Mouse (Mus musculus) thymus, adult 2 months (tissue): ENCODE data around the gene Fbxo31. TPM values are rescaled to one million over a fixed set of nuclear protein-coding genes. Genes with fewer than 3 reads are reported as not detected.

Source experiments
- DNase-seq: peaks from one replicate; pipeline ENCODE4 v3.0.0; 2021
- H3K27ac ChIP-seq: fragments of 200-500 bp; 2 replicates; pipeline ENCODE4 v1.5.1; 2012; ENCODE audit warnings: low read length, control low read depth; ENCODE audit not compliant: control insufficient read depth, insufficient read depth
- H3K27me3 ChIP-seq: fragments of 200-500 bp; 2 replicates; pipeline ENCODE4 v1.6.1; 2012; ENCODE audit warnings: mild to moderate bottlenecking, low read length, moderate library complexity, mixed read lengths; ENCODE audit not compliant: control insufficient read depth, insufficient read depth
- H3K36me3 ChIP-seq: fragments of 200-500 bp; 2 replicates; pipeline ENCODE4 v1.6.1; 2012; ENCODE audit warnings: mild to moderate bottlenecking, low read length, moderate library complexity; ENCODE audit not compliant: control insufficient read depth, insufficient read depth
- H3K4me1 ChIP-seq: fragments of 200-500 bp; replicated peaks from 2 replicates; pipeline ENCODE4 v1.6.1; 2012; ENCODE audit warnings: low read length; ENCODE audit not compliant: control insufficient read depth, insufficient read depth
- H3K4me3 ChIP-seq: fragments of 200-500 bp; 2 replicates; pipeline ENCODE4 v1.5.1; 2012; ENCODE audit warnings: mild to moderate bottlenecking, low read length, control low read depth, moderate library complexity; ENCODE audit not compliant: control insufficient read depth, insufficient read depth
- CTCF ChIP-seq: fragments of 200-500 bp; IDR thresholded peaks from 2 replicates; pipeline ENCODE4 v1.5.1; 2012; ENCODE audit warnings: mild to moderate bottlenecking, control low read depth, low read length, moderate library complexity, borderline replicate concordance; ENCODE audit not compliant: control insufficient read depth, poor library complexity, insufficient read depth; ENCODE audit errors: extremely low read depth
- POLR2A ChIP-seq: fragments of 200-500 bp; IDR thresholded peaks from 2 replicates; pipeline ENCODE4 v1.6.1; 2012; ENCODE audit warnings: mild to moderate bottlenecking, low read length, control low read depth, moderate library complexity; ENCODE audit not compliant: control insufficient read depth, poor library complexity, insufficient read depth; ENCODE audit errors: extremely low read depth
- WGBS: fragments of 180-500 bp; shearing (Covaris S2); methylation state at CpG from one replicate; pipeline ENCODE4 v1.1.7; 2018; 5-methylcytosine and 5-hydroxymethylcytosine counted together
- polyA plus RNA-seq: library from polyadenylated mRNA; depleted of rRNA; stranded (reverse); fragments of >200 nt; gene quantifications from 2 replicates; pipeline ENCODE4 v1.2.3, GENCODE M21; 2012

The Fbxo31 gene
- polyA plus RNA-seq, 1 experiment = 39.8 TPM

- DNase-seq = no peak
Measured at GRCm38 (mm10) chr8:121580465-121580864, 1.9 kb upstream of the Fbxo31 start.

DNA sequence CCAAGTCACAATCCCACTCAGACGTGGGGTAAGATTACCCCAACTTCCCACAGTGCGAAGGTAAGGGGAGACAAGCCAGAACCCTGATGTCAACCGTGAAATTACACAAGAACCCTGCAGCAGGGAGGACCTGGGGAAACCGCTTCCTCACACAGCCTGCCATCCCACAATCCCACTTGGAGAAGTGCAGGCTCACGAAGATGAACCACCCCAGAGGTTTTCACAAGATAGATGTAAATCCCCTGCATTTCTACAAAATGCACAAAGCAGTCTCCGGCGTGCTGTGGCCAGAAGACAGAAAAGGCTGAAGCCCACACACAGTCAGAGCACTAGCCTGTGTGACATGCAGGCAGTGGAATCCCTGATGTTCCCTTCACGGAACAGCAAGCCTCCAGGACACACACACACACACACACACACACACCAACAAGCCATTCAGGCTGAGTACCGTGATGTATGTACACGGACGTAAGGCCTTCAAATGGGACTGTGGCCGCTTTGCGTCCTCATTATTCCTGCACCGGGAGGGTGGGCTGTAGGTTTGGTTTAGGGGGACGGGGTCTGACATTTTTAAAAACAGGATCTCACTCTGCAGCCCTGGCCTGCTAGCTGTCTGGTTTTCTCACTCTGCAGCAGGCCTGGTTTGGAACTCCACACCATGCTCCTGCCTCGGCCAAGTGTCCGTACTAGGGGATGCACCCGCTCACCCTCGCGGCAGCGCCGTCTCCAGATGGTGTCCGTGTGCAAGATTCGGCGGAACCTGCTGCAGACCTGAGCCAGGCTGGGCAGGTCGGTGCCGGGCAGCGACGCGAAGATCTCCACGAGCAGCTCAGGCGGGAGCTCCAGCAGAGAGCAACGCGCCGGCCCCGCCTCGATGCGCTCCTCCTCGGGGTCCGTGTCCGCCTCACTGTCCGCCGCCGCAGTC lies 593 bp downstream of the Fbxo31 start:
- WGBS = 2% methylated on average over 44 of the region's 44 CpGs
- Histone ChIP-seq H3K36me3 (no peaks in the 10 kb centered on the region), H3K27me3 (no peaks in the 10 kb centered on the region), H3K4me1 (peaks cover 22% of the 10 kb centered on the region), H3K4me3 (peak overlapping the region; percentile 88), H3K27ac (no peak overlapping the region)
- DNase-seq = no peak
- TF ChIP-seq CTCF (no peak), POLR2A (no peak)

More at GRCm38 (mm10) chr8:121580465-121580864, 1.9 kb upstream of the Fbxo31 start:
- Histone ChIP-seq H3K4me1 (peaks cover 27% of the 10 kb centered on the region), H3K36me3 (no peaks in the 10 kb centered on the region), H3K27ac (no peak overlapping the region), H3K27me3 (no peaks in the 10 kb centered on the region), H3K4me3 (no peak overlapping the region)
- TF ChIP-seq CTCF (no peak), POLR2A (no peak)
- WGBS = 39% methylated on average over 9 of the region's 9 CpGs

DNA sequence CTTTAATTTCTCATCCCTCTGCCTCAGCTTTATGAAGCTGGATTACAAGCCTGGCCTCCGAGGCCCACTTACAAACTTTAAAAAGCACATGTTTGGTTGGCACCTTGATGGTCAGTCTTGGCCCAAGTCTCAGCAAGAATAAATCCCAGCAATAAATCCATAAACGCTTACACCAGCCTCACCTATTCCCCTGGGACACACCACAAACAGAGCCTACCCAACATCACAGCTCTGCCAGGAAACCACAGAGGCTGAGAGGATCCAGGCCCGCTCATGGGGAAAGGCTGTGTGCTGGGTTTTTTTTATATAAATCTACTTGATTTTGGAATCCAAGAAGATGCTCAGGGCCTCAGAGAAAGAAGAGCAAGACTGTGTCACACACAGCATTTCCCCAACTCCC lies 2.9 kb downstream of the Fbxo31 start:
- WGBS = 65% methylated on average over 3 of the region's 3 CpGs
- no peak for DNase-seq
- TF ChIP-seq CTCF (no peak), POLR2A (no peak)

DNA sequence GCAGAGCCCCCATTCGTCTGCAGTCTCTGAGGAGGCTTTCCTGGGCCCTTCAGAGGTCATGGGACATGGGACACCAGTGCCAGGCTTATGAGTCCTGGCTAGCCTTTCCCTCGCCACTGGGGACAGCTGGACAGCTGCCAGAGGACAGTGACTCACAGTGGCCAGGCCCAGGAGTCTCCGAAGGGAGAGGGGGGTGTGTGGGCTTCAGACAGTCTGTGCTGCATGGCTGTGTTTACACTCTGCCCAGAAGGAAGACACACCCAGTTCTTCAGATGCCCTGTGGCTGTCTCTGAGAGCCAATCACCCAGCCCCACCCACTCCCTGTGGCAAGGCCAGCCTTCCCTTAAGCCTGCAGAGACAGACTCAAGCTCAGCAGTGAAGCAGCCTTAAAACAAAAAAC lies 5.3 kb downstream of the Fbxo31 start:
- no peaks in the 10 kb centered on the region for H3K36me3 ChIP-seq
- no peak overlapping the region for H3K27ac ChIP-seq
- DNase-seq = no peak
- H3K4me1 ChIP-seq = peaks cover 19% of the 10 kb centered on the region
- 76% methylated on average over 3 of the region's 3 CpGs for WGBS
- H3K27me3 ChIP-seq = no peaks in the 10 kb centered on the region
- H3K4me3 ChIP-seq = no peak overlapping the region
- TF ChIP-seq CTCF = no peak
- no peak for TF ChIP-seq POLR2A

More for the DNA sequence above, 2.9 kb downstream of the Fbxo31 start:
- Histone ChIP-seq H3K4me3 (no peak overlapping the region), H3K27ac (no peak overlapping the region), H3K36me3 (no peaks in the 10 kb centered on the region), H3K27me3 (no peaks in the 10 kb centered on the region), H3K4me1 (peaks cover 22% of the 10 kb centered on the region)

GRCm38 (mm10) chr8:121572121-121572520 lies 6.5 kb downstream of the Fbxo31 start:
- 98% methylated on average over 7 of the region's 7 CpGs for WGBS
- TF ChIP-seq POLR2A (no peak), CTCF (no peak)
- H3K4me3 ChIP-seq = no peak overlapping the region
- H3K4me1 ChIP-seq = peaks cover 13% of the 10 kb centered on the region
- H3K27me3 ChIP-seq = no peaks in the 10 kb centered on the region
- H3K36me3 ChIP-seq = no peaks in the 10 kb centered on the region
- no peak for DNase-seq
- no peak overlapping the region for H3K27ac ChIP-seq

GRCm38 (mm10) chr8:121570801-121571200 lies 7.8 kb downstream of the Fbxo31 start:
- Histone ChIP-seq H3K27ac (no peak overlapping the region), H3K4me3 (peak overlapping the region; percentile 31), H3K4me1 (peaks cover 3% of the 10 kb centered on the region), H3K36me3 (no peaks in the 10 kb centered on the region), H3K27me3 (no peaks in the 10 kb centered on the region)
- DNase-seq = no peak
- 84% methylated on average over 17 of the region's 17 CpGs for WGBS
- no peak for TF ChIP-seq POLR2A
- no peak for TF ChIP-seq CTCF
